ENCODE assay signal across 20 mouse cellular contexts in genomic region chr15:60104126-60104525, GRCm38 (mm10).
A peak's percentile ranks its signal among the peaks of the same experiment; 100 is the strongest.
DNase-seq lines count a peak whose midpoint lies in the region; ATAC-seq and TF ChIP-seq lines count a peak whose summit lies in the region.
"Had no signal": no experiment of that assay in that cellular context is flagged by ENCODE, and none has a peak within 500 bp of the region (broad histone marks: within the 10 kb centered on the region; RNA-seq: fewer than 3 reads in every experiment).

No protein-coding gene starts in this region.

- ATAC-seq in Patski: peak; percentile 57
- ATAC-seq: CD4-positive, CD25-positive, alpha-beta regulatory T cell, adult 4 months; forebrain, embryonic 13.5 days; forebrain, embryonic 15.5 days; forebrain, postnatal 0 days had no signal

- peak; percentile 57 for DNase-seq in 3T3-L1 (ENCODE audit: low read depth, low spot score)
- peak; percentile 15 for DNase-seq in Patski (ENCODE audit: low read depth, low spot score)
- DNase-seq in naive thymus-derived CD4-positive, alpha-beta T cell, adult 2 months (ENCODE audit: low read depth): peak; percentile 36
- DNase-seq in embryo, embryonic 11 days: no peak
- DNase-seq in heart, postnatal 36 days: no peak
- DNase-seq: adrenal gland, adult 2 months; adrenal gland, postnatal 10 days; adrenal gland, postnatal 25 days; cerebellum, adult 11 months; cerebellum, adult 18-20 months; cerebellum, adult 8-10 months; cerebellum, adult 9-11 months; cerebellum, postnatal 14 days; cerebellum, postnatal 36 days; forebrain, postnatal 0 days had no signal

- intact Hi-C loops in heart, postnatal 36 days (cut with DNase I): no loop called here

- POLR2A ChIA-PET in Patski (lab: Charles Lee): no interaction called here

- H3K27me3 ChIP-seq in Patski: no peaks in the 10 kb centered on the region
- H3K27me3 ChIP-seq: CH12.LX; embryonic facial prominence, embryonic 12.5 days; forebrain, embryonic 13.5 days; forebrain, embryonic 15.5 days had no signal

- CTCF ChIA-PET in Patski (lab: Charles Lee): no interaction called here

- in situ Hi-C loops in Patski (cut with MboI; ENCODE audit: low pct_unique_long_range_greater_than_20kb): loop anchor here (5.0 to 10.0 kb wide), 3 partner anchors 651 to 993 kb away; no protein-coding TSS in a partner anchor

- no peak for TF ChIP-seq CTCF in Patski (IDR thresholded peaks at IDR 0.05)

Comparison
In these comparisons a context has a peak if more than half of its experiments do, and no peak if none do; other contexts are left out.
1. DNase-seq: peak in 3T3-L1 (single experiment), Patski (single experiment) and naive thymus-derived CD4-positive, alpha-beta T cell, adult 2 months (single experiment); none in embryo, embryonic 11 days (single experiment) and heart, postnatal 36 days (0 of 2).